Mouse (Mus musculus) megakaryocyte progenitor cell, adult 5-6 weeks (primary cell): ENCODE results near the gene Spsb4. TPM values are rescaled to one million over a fixed set of nuclear protein-coding genes. Genes with fewer than 3 reads are reported as not detected.

Source experiments
- ATAC-seq: replicated peaks from 2 replicates; pipeline ENCODE4 v1.8.0; 2016; ENCODE audit warnings: mild to moderate bottlenecking, moderate TSS enrichment, inconsistent platforms; ENCODE audit not compliant: poor library complexity
- total RNA-seq, 2 experiments: library from RNA; stranded (forward) in 1 of 2; stranded (reverse) in 1 of 2; fragments of 157-497, 149-512 nt in 1 of 2; fragments of 200-1000 nt in 1 of 2; gene quantifications; 2 replicates each; pipeline versions ENCODE4 v1.2.3 to v1.2.4; 2015 to 2017

The Spsb4 gene
- total RNA-seq, 2 experiments from 2014 or later: 2.5 to 4.2 TPM

GRCm38 (mm10) chr9:96980037-96980997, 38.3 kb downstream of the Spsb4 start:
- no peak for ATAC-seq

GRCm38 (mm10) chr9:96979417-96980030, 39.1 kb downstream of the Spsb4 start:
- ATAC-seq: no peak

GRCm38 (mm10) chr9:96978147-96978782, 40.4 kb downstream of the Spsb4 start:
- no peak for ATAC-seq

GRCm38 (mm10) chr9:96977287-96978145, 41.1 kb downstream of the Spsb4 start:
- no peak for ATAC-seq

GRCm38 (mm10) chr9:96973091-96973490, 45.6 kb downstream of the Spsb4 start:
- no peak for ATAC-seq

GRCm38 (mm10) chr9:96971625-96972404, 46.8 kb downstream of the Spsb4 start:
- ATAC-seq: no peak

- ATAC-seq: no peak
Measured at GRCm38 (mm10) chr9:96967516-96967915, 51.1 kb downstream of the Spsb4 start.

GRCm38 (mm10) chr9:96966465-96966864, 52.2 kb downstream of the Spsb4 start:
- no peak for ATAC-seq

- ATAC-seq: no peak
Measured at GRCm38 (mm10) chr9:96963443-96964215, 55.0 kb downstream of the Spsb4 start.

- no peak for ATAC-seq
Measured at GRCm38 (mm10) chr9:96962714-96963113, 55.9 kb downstream of the Spsb4 start.

- no peak for ATAC-seq
Measured at GRCm38 (mm10) chr9:96961986-96962701, 56.5 kb downstream of the Spsb4 start.

GRCm38 (mm10) chr9:96961006-96961405, 57.6 kb downstream of the Spsb4 start:
- ATAC-seq: peak; percentile 70

GRCm38 (mm10) chr9:96960241-96960640, 58.4 kb downstream of the Spsb4 start:
- peak; percentile 54 for ATAC-seq

GRCm38 (mm10) chr9:96959469-96959868, 59.2 kb downstream of the Spsb4 start:
- ATAC-seq: peak; percentile 84

GRCm38 (mm10) chr9:96958009-96958615, 60.5 kb downstream of the Spsb4 start:
- ATAC-seq: no peak

- ATAC-seq: no peak
Measured at GRCm38 (mm10) chr9:96957298-96957865, 61.3 kb downstream of the Spsb4 start.

- ATAC-seq: no peak
Measured at GRCm38 (mm10) chr9:96956646-96957297, 61.9 kb downstream of the Spsb4 start.
